Mouse (Mus musculus): ENCODE measurements around the gene Phrf1. TPM values are rescaled to one million over a fixed set of nuclear protein-coding genes. Genes with fewer than 3 reads are reported as not detected.

Gene Phrf1
- polyA plus RNA-seq, 1 experiment from 2014 or later: 87.1 TPM

DNA sequence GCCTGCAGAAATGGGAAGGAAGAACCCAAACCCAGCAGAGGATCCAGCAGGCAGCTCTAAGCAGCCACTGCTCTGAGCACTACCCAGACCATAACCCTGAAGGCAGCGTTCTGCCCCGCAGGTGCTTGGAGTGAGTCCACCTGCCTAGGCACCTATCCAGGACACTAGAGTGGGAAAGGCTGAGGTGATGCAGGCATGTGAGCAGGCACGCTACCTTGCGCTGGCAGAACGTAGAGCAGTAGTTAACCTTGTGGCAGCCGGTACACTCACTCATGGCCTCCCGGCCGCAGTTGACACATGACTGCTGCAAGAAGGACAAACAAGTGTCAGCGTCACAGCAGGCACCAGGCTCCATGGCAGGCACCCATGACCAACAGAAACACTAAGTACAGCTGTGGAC, 72.8 kb downstream of the Phrf1 start:
- Histone ChIP-seq H3K4me1 (no peaks in the 10 kb centered on the region), H3K36me3 (peaks cover 83% of the 10 kb centered on the region), H3K4me2 (replicated peaks) (no peak overlapping the region), H3K9me3 (no peaks in the 10 kb centered on the region), H3K4me3 (no peak overlapping the region), H3K27ac (no peak overlapping the region), H3K9ac (no peak overlapping the region), H3K27me3 (no peaks in the 10 kb centered on the region)
- 94% methylated on average over 9 of the region's 9 CpGs for WGBS
- ATAC-seq (ENCODE audit: insufficient number of reproducible peaks, insufficient read depth, low FRiP score, low TSS enrichment): no peak

DNA sequence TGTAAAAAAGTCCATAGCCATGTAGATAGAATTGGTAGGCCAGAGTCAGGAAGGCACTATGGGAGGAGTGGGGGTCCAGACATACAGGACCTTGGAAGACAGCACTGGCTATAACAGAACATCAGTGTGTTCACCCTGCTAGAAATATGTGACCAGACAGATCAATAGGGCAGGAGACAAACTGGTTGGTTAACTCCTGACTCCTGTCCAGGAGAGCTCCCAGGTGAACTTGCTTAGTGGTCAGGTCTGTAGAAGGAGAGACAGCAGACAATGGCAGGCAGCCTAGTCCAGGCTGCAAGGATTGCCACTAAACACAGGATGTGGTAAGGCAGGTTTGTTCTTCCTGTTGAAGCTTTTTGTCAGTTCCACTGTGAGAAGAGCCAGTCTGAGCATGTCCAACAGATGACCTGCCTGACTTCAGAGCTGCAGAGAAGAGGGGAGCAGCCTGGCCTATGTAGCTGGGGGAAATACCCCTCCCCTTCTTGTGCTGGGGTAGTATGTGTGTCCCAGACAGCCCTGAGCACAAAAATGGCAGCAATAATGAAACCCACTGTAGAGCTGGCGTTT, 74.2 kb downstream of the Phrf1 start:
- WGBS: 65% methylated on average over 1 of the region's 1 CpGs
- ATAC-seq (ENCODE audit: insufficient number of reproducible peaks, insufficient read depth, low FRiP score, low TSS enrichment): no peak
- Histone ChIP-seq H3K4me3 (no peak overlapping the region), H3K4me1 (no peaks in the 10 kb centered on the region), H3K9ac (no peak overlapping the region), H3K9me3 (no peaks in the 10 kb centered on the region), H3K4me2 (replicated peaks) (no peak overlapping the region), H3K36me3 (peaks cover 87% of the 10 kb centered on the region), H3K27me3 (no peaks in the 10 kb centered on the region), H3K27ac (no peak overlapping the region)

- H3K9me3 ChIP-seq: no peaks in the 10 kb centered on the region
- H3K4me1 ChIP-seq: no peaks in the 10 kb centered on the region
- 87% methylated on average over 4 of the region's 4 CpGs for WGBS
- no peak overlapping the region for H3K27ac ChIP-seq
- H3K27me3 ChIP-seq: no peaks in the 10 kb centered on the region
- H3K36me3 ChIP-seq: peaks cover 91% of the 10 kb centered on the region
- no peak overlapping the region for H3K4me3 ChIP-seq
- no peak for ATAC-seq (ENCODE audit: insufficient number of reproducible peaks, insufficient read depth, low FRiP score, low TSS enrichment)
- H3K4me2 ChIP-seq (replicated peaks): no peak overlapping the region
- H3K9ac ChIP-seq: no peak overlapping the region
These were observed 76.0 kb downstream of the Phrf1 start for GRCm38 (mm10) chr7:141304537-141304936.

MicroRNAs encoded within 50 kb of the gene (microRNA counts, 519-probe panel; counts per million panel counts)
- 5,033 counts per million, percentile 86 among the panel's probes with 10 or more counts for microRNA mmu-miR-210

Small RNAs within 50 kb of the gene (microRNA-seq; reads per million reads assigned to microRNA genes)
- gene Mir210: 525 reads per million, percentile 69 among the genes with 10 or more reads in this experiment

Other genes with a start within 250 kb of the Phrf1 start
- gene Ifitm3, start 218.0 kb upstream of the Phrf1 start, polyA plus RNA-seq (2016; fragmentation: Nextera tagmentation; extraction: Ambion mirVana): 48.0 and 52.4 TPM in 2 replicates
- 0.43 TPM in 1 of 2 replicates, not detected in the other for gene Ifitm6, start 210.9 kb upstream of the Phrf1 start, polyA plus RNA-seq (2016; fragmentation: Nextera tagmentation; extraction: Ambion mirVana)
- gene Gm17387, start 199.7 kb upstream of the Phrf1 start, polyA plus RNA-seq (2016; fragmentation: Nextera tagmentation; extraction: Ambion mirVana): not detected in 2 replicates
- 35.2 and 39.2 TPM in 2 replicates for gene B4galnt4, start 167.7 kb upstream of the Phrf1 start, polyA plus RNA-seq (2016; fragmentation: Nextera tagmentation; extraction: Ambion mirVana)
- gene Pkp3, start 150.6 kb upstream of the Phrf1 start, polyA plus RNA-seq (2016; fragmentation: Nextera tagmentation; extraction: Ambion mirVana): 13.3 and 16.2 TPM in 2 replicates
- 1.9 and 3.0 TPM in 2 replicates for gene Sigirr, start 128.2 kb upstream of the Phrf1 start, polyA plus RNA-seq (2016; fragmentation: Nextera tagmentation; extraction: Ambion mirVana)
- 2.2 and 2.5 TPM in 2 replicates for gene Ano9, start 111.0 kb upstream of the Phrf1 start, polyA plus RNA-seq (2016; fragmentation: Nextera tagmentation; extraction: Ambion mirVana)
- gene Ptdss2, start 106.4 kb upstream of the Phrf1 start, polyA plus RNA-seq (2016; fragmentation: Nextera tagmentation; extraction: Ambion mirVana): 82.2 and 84.7 TPM in 2 replicates
- 87.9 and 88.1 TPM in 2 replicates for gene Rnh1, start 55.9 kb upstream of the Phrf1 start, polyA plus RNA-seq (2016; fragmentation: Nextera tagmentation; extraction: Ambion mirVana)
- gene Hras, start 34.8 kb upstream of the Phrf1 start, polyA plus RNA-seq (2016; fragmentation: Nextera tagmentation; extraction: Ambion mirVana): 91.0 and 111 TPM in 2 replicates
- 12.1 and 13.4 TPM in 2 replicates for gene Lrrc56, start 34.6 kb upstream of the Phrf1 start, polyA plus RNA-seq (2016; fragmentation: Nextera tagmentation; extraction: Ambion mirVana)
- gene Lmntd2, start 14.7 kb upstream of the Phrf1 start, polyA plus RNA-seq (2016; fragmentation: Nextera tagmentation; extraction: Ambion mirVana): 3.9 TPM in 2 replicates
- gene Rassf7, start 12.9 kb upstream of the Phrf1 start, polyA plus RNA-seq (2016; fragmentation: Nextera tagmentation; extraction: Ambion mirVana): 38.6 and 42.3 TPM in 2 replicates
- gene Irf7, start 37.7 kb downstream of the Phrf1 start, polyA plus RNA-seq (2016; fragmentation: Nextera tagmentation; extraction: Ambion mirVana): 0.99 and 1.1 TPM in 2 replicates
- gene Cdhr5, start 48.0 kb downstream of the Phrf1 start, polyA plus RNA-seq (2016; fragmentation: Nextera tagmentation; extraction: Ambion mirVana): not detected in 2 replicates
- 4.0 and 5.0 TPM in 2 replicates for gene Sct, start 50.3 kb downstream of the Phrf1 start, polyA plus RNA-seq (2016; fragmentation: Nextera tagmentation; extraction: Ambion mirVana)
- 1.7 and 2.3 TPM in 2 replicates for gene Drd4, start 63.2 kb downstream of the Phrf1 start, polyA plus RNA-seq (2016; fragmentation: Nextera tagmentation; extraction: Ambion mirVana)
- gene Deaf1, start 98.9 kb downstream of the Phrf1 start, polyA plus RNA-seq (2016; fragmentation: Nextera tagmentation; extraction: Ambion mirVana): 75.4 and 83.4 TPM in 2 replicates
- gene Tmem80, start 99.0 kb downstream of the Phrf1 start, polyA plus RNA-seq (2016; fragmentation: Nextera tagmentation; extraction: Ambion mirVana): 54.3 and 56.7 TPM in 2 replicates
- 5.6 and 5.7 TPM in 2 replicates for gene Eps8l2, start 110.1 kb downstream of the Phrf1 start, polyA plus RNA-seq (2016; fragmentation: Nextera tagmentation; extraction: Ambion mirVana)
- 303 and 306 TPM in 2 replicates for gene Taldo1, start 163.4 kb downstream of the Phrf1 start, polyA plus RNA-seq (2016; fragmentation: Nextera tagmentation; extraction: Ambion mirVana)
- 62.2 and 68.5 TPM in 2 replicates for gene Gatd1, start 185.4 kb downstream of the Phrf1 start, polyA plus RNA-seq (2016; fragmentation: Nextera tagmentation; extraction: Ambion mirVana)
- 7.4 and 10.4 TPM in 2 replicates for gene Cend1, start 200.7 kb downstream of the Phrf1 start, polyA plus RNA-seq (2016; fragmentation: Nextera tagmentation; extraction: Ambion mirVana)
- gene Slc25a22, start 209.1 kb downstream of the Phrf1 start, polyA plus RNA-seq (2016; fragmentation: Nextera tagmentation; extraction: Ambion mirVana): 39.2 and 41.9 TPM in 2 replicates
- 14.9 and 15.0 TPM in 2 replicates for gene Pidd1, start 215.2 kb downstream of the Phrf1 start, polyA plus RNA-seq (2016; fragmentation: Nextera tagmentation; extraction: Ambion mirVana)
- gene Rplp2, start 218.6 kb downstream of the Phrf1 start, polyA plus RNA-seq (2016; fragmentation: Nextera tagmentation; extraction: Ambion mirVana): 1,180 and 1,203 TPM in 2 replicates
- gene Pnpla2, start 226.4 kb downstream of the Phrf1 start, polyA plus RNA-seq (2016; fragmentation: Nextera tagmentation; extraction: Ambion mirVana): 13.9 and 14.6 TPM in 2 replicates
- gene Cracr2b, start 232.3 kb downstream of the Phrf1 start, polyA plus RNA-seq (2016; fragmentation: Nextera tagmentation; extraction: Ambion mirVana): 12.8 and 13.3 TPM in 2 replicates
- gene Cd151, start 238.6 kb downstream of the Phrf1 start, polyA plus RNA-seq (2016; fragmentation: Nextera tagmentation; extraction: Ambion mirVana): 17.0 and 19.6 TPM in 2 replicates
- 66.2 and 68.9 TPM in 2 replicates for gene Polr2l, start 246.3 kb downstream of the Phrf1 start, polyA plus RNA-seq (2016; fragmentation: Nextera tagmentation; extraction: Ambion mirVana)
- 36.8 and 43.3 TPM in 2 replicates for gene Tspan4, start 246.5 kb downstream of the Phrf1 start, polyA plus RNA-seq (2016; fragmentation: Nextera tagmentation; extraction: Ambion mirVana)

Measured in embryonic facial prominence, embryonic 12.5 days (tissue).